Mouse (Mus musculus): ENCODE measurements around the gene Slc36a2. TPM values are rescaled to one million over a fixed set of nuclear protein-coding genes. Genes with fewer than 3 reads are reported as not detected.
A peak's percentile ranks its signal among the peaks of the same experiment; 100 is the strongest.

Slc36a2 gene
- polyA plus RNA-seq (2017; shearing (Covaris generic)), result under 1 TPM in 1 of 2 experiments, not detected in 1; 0.37 TPM

DNA sequence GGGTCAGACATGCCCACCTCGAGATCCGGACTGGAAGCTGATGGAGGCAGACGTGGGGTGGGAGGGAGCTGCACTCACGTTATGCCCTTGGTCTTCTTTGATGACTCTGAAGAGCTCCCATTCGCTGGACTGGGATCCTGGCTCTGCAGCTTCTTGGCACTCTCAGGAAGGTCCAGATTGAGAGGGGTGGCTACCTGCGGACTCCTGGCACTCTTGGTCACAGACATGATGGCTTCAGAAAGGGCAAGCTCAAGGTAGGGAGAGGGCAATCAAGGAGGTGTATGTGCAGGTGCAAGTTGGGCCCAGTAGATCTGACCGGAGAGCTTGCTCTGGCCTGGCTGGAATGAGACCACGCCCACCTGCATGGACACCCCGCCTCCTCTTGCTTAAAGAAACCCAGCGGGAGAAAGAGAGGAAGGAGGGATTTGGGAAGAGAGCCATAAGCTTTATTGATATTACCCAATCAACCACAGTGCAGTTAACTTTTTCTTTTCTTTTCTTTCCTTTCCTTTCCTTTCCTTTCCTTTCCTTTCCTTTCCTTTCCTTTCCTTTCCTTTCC is at the start of gene Slc36a2:
Gene Slc36a2 (minus strand): TSS at position 345 of the 559 bp plus-strand sequence.
- ATAC-seq, result no peak

DNA sequence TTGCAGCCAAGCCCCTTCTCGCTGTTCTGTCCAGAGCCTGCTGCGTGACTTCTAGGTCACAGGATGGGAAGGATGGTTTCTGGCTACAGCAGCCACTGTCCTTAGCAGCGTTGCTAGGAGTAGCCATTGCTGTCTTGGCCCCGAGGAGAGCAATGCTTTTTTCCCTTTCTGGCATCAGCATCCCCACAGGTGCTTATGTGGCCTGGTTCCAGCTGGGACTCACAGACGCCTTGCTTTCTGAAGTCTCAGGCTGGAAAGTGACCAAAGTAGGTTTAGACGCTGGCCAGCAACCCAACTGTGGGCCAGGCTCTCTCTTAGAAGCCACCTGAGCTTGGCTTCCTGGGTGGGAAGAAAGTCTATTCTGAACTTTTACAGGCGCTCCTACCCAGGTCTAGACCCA is 49.4 kb upstream of the Slc36a2 start:
- no peak for ATAC-seq

DNA sequence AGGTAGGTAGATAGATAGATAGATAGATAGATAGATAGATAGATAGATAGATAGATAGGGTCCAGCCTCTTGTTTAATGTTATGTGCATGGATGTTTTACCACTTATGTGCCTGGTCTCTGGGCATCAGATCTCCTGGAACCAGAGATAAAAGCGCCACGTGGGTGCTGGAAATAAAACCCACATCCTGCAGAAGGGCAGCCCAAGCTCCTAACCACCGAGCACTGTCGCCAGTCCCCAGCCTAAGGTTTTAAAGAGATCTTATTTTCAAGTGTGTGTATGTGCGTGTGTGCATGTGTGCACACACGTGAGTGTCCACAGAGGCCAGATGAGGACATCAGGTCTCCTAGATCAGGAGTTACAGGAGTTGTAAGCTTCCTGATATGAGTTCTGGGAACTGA is 46.2 kb upstream of the Slc36a2 start:
- peak; percentile 52 for ATAC-seq

DNA sequence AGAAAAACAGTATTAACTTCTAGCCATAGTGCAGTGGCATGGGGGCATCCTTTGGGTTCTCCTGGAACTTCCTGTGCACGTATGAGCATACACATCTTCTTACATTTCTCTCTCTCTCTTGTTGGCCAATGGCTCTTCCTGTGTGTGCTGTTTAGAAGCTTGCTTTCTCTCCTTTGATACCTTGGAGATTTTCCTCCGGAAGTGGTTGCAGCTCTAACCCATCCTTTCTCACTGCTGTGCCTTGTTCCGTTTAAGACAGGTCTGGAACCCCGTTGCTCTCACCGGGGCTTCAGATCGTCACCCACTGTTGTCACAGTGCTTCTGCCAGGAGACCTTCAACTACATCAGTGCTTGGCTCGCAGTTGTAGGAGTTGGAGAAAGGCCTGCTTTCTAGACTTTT is 36.4 kb upstream of the Slc36a2 start:
- ATAC-seq, result peak; percentile 63

DNA sequence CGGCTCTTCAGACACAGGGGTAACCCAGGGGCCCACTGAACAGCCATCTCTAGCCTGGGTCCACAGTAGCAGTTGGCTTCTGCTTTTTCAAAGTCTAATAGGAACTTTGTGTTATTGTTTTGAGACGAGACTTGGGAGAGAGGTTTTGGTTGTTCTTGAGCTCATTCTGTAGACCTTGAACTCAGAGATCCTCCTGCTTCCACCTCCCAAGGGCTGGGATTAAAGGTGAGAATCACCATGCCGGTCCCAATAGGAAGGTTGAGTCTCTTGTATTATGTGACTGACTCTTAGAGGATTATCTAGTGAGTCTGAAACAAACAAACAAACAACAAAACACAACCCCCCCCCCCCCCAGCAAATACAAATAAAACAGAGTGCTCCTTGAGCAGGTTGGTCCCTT is 33.6 kb upstream of the Slc36a2 start:
- ATAC-seq, result no peak

DNA sequence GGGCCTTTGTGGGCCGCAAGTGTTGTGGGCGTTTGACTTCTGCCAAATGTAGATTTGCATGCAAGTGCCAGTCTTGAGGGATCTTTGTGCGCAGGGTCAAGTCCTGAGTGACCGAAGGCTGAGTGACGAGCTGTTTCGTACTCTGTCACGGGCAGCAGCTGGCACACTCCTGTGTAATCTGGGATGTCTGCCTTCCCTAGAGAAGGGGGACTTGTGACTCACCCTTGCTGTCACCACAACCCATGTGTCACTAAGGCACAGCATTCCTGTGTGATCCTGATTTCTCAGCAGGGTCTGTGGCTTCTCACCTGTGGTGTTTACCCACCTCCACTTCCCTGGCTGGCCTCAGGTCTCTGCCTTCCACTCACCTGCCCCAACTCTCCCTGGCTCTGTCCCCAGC is 33.0 kb upstream of the Slc36a2 start:
- no peak for ATAC-seq

DNA sequence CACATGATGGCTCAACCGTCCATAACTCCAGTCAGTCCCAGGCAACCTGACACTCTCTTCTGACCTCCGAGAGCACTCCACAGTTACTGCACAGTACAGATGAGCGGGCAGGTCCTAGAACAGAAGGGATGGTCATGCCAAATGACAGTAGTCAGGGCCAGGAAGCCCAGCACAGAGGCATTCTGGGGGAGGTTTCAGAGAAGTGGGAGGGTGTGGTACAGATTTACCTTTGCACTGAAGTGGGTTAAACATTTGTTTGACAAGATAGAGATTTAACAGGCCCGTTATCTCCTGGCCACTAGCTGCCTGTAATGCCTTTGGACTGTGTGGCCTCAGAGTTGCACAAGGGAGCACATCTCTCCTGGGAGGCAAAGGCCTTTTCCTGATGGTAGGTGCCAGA is 32.5 kb upstream of the Slc36a2 start:
- ATAC-seq, result no peak

DNA sequence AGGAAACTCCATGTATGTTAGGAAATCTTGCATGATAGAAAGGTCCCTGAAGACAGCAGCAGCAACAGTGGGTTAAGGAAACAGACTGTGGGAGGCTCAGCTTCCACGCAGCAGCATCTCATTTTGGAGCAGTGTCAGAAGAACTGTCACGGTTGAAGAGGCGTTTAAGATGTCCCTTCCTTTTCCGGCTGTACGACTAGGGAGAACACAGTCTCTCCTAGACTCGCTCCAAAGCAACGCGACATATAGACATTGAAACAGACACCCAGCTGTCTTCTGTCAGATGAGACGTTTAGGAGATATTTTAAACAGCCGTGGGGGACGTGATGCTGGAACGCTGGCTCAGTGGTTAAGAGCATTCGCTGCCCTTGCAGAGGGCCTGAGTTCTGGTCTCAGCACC is 32.0 kb upstream of the Slc36a2 start:
- ATAC-seq, result no peak

DNA sequence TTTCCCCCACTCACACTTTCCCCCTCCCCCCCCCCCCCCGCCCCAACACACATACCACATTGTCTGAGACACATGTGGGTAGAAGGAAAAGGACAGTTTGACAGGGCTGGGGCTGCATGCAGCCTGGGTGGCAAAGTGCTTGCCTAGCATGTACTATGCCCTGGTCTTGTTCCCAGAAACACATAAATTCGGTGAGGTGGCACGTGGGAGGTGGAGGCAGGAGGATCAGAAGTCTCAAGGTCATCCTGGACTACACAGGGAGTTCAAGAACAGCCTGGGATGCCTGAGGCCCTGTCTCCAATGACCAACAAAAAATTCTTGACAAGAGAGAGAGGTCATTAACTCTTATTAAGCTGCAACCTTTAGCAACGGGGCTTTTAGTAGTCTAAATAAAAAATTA is 31.2 kb upstream of the Slc36a2 start:
- ATAC-seq, result no peak

DNA sequence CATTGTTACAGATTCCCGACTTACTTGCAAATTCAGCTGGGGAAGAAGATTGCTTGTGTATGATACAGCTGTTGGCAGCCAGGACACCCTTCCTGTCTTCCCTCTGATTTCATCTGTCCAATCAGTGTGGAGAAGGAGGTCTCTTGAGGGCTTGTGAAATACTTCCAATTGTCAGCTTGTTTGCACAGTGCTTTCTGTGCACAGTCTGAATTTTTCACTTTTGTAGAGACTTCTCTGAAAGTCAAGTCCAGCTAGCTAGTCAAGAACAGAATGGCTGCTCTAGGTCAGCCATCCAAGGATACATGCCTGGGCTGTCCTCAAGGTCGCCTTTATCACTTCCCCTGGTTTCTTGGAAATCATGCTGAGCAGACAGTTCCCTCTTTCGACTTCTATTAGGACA is 30.1 kb upstream of the Slc36a2 start:
- ATAC-seq, result no peak

DNA sequence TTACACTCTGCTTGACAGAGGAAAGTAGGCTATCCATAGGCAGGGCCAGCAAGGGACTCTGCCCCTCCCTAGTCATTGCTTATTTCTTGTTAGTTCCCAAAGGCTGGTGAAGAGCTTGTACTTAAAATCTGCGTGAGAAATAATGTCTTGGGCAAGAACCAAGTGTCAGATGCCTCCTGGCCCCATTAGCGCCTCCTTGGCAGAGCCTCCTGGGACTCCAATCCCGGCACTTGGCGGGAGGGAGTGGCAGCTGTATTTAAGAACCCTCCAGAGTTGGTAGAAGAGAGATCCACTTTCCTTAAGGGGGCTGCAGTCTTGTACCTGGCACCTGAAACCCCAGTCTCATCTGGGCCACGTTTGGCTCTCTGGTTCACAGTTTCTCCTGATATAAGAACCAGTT is 29.3 kb upstream of the Slc36a2 start:
- ATAC-seq, result no peak

DNA sequence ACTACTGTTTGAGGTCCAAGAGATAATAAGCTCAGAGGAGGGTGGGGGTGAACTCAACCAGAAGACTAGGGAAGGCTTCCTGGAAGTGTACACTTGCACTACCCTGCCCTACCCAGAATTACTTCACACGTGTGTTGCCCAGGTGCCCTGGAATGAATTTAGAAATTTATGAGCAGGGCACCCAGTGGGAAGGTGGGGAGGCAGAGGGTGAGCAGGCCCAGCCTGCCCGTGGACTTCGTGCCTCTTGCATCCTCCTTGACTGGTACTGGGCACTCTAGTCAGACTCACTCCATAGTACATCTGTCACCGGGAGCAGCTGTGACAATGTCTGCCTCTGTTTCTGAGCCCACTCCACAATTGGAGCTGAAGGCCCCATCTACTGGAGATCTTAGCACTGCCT is 28.6 kb upstream of the Slc36a2 start:
- ATAC-seq, result no peak

DNA sequence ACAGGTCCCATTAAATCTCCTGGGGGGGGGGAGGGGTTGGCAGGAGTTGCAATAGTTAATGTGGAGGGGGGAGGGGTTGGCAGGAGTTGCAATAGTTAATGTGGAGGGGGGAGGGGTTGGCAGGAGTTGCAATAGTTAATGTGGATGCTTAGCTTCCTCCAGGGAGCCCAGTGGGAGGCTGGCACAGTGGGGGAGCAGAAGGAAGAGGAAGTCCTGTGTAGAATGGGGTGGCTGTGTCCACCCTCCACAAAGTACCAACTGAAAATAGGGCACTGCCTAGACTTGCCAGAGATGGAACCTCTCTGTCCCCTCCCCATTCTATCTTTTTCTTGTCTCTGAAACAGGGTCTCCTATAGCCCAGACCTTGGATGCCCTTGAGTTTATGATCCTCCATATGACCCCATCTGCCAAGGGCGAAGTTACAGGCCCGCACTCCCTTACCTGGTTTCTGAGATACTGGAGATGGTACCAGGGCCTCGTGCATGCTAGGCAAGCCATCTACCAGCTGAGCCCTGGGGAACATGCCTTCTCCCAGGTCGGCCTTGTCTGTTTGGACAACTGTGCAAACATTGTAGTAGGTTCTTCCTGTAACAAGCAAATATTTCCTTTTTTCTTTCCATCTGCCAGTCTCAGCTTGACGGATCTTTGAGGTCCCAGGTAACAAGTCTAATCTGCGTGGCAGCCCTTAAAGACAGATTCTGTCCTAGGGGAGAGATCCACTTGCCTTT is 24.9 kb upstream of the Slc36a2 start:
- ATAC-seq, result no peak

DNA sequence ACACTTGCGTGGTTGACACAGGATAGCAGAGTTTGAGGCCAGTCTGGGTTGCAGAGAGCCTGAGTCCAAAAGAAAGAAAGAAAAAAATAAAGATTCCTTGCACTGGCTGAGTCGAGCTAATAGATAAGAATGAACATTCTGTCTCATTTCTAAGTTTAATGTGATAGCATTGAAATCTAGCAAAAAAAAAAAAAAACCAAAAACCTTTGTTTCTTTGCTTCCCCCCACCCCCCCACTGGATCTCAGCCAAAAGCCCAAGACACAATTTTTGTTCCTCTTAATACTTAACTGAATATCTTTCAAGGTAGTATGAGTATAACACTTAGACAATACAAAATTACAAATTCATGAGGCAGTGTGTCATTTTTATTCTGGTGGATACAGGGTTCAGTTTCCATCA is 24.2 kb upstream of the Slc36a2 start:
- no peak for ATAC-seq

DNA sequence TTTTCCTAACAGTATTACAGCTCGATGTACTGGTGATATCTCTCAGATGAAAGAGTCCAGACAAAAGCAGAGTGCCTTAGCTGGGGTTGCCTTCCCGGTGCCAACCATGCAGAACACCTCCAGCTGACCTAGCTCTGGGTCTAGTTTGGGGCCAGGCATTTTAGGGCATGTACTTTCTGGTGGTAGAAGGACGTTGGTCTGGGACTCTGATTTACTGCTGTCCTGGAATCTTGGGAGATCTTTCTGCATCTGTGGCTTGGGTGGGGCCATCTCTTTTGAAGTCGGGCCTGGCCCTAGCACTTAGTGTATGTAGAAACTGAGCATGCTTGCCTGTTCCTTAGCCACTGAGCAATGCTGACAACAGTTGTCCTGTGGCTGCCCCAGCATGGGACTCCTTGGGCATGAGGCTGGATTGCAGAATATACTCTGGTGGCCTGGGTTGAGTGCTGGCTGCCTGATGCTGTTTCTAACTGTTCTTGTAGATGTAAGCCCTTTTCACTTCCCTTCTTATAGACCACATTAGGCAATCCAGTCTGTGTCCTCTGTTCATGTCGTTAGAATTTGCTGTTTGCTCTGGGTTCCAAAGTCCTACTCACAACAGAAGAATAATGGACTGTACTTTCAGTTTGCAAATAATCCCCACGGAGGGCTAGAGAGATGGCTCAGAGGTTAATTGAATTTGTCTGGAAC is 23.3 kb upstream of the Slc36a2 start:
- no peak for ATAC-seq

DNA sequence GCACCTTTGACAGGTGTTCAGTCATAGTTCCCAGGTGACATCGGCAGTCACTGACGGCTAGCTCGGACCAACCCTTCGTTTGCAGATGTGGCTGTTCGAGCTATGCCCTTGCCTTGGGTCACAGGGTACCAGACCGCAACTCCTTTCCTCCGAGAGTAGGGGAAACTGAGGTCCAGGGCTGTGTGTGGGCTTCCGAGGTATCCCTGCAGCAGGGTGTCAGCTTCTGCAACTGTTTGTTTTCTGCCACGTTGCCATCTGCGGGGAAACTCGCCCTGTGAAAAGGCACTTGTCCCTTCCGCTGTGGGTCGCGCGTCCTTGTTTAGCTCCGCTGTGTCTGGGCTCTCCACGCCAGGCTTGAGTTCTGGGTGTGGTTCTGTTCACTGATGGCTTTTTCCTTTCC is 19.7 kb upstream of the Slc36a2 start:
- peak; percentile 52 for ATAC-seq

DNA sequence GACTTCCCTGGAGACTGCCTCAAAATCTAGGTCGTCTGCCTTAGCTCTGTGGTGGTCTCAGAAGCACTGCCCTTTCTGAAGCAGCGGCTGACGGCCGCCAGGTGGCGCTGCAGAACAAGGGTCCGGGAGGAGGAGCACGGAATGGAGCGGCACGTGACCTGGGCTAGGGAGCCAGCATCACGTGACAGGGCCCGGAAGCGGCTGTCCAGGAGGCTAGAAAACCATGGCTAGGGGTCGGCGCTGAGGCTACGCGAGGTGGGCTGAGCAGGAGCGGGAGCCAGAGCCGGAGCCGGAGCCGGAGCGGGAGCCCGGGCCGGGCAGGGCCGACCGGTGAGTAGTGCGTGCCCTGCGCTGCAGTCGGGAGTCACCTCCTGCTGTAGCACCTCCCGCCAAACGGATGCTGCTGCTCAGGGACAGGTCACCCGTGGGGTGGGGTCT is 19.3 kb upstream of the Slc36a2 start, which contains the start of gene Slc36a1:
Gene Slc36a1 (plus strand): TSS at position 192 of the 438 bp plus-strand sequence.
- ATAC-seq, result peak; percentile 83

DNA sequence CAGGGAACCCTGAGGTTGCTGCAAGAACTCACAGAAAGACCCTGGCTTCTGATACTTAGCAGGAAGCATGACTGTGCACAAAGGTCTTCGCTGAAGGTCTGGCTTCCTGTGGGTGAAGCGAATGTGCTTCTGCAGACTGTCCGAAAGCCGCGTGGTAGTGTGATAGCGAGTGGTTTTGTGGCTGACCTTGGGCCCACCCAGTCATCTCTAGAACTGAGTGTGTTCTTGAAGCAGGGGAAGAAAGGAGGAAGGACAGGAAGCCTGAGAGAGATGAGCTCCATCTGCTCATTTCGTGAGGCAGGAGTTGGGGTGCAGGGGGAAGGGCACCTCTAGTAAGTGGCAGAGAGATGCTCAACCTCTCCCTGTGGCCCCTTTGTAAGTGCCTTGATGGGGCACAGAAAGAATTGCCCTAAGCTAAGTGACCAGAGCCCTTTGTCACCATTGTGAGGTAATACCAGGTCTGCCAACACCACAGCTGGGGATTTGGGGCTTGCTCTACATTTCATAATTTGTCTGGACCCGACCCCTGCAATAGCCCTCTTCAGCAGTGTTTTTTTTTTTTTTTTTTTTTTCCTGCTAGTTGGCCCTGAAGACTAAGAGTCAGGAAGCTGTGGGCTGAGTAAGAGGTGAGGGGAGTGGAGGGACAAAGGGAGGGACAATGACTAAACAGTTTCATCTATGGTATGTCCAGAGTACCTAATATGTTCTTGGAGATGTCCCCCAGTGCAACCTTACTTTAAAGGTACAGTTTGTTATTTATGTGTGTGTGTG is 13.0 kb upstream of the Slc36a2 start:
- ATAC-seq, result peak; percentile 33

DNA sequence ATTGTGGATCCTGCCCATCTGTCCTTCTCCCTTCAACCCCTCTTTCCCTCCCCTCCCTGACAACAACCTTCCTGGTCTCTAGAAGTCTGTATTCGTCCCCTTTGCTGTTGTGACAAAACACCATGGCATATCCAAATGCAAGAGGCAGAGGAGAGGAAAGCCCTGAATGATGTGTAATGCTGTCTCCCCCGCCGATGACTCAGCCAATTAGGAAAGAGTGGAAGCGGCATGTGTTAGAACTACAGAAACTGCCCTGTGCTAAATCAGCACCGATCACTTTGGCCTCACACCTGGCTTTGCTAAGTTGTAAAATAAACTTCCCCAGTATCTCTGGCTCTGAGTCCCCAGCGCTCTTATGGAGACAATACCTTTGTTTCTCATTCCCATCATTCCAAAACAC is 12.2 kb upstream of the Slc36a2 start:
- no peak for ATAC-seq

DNA sequence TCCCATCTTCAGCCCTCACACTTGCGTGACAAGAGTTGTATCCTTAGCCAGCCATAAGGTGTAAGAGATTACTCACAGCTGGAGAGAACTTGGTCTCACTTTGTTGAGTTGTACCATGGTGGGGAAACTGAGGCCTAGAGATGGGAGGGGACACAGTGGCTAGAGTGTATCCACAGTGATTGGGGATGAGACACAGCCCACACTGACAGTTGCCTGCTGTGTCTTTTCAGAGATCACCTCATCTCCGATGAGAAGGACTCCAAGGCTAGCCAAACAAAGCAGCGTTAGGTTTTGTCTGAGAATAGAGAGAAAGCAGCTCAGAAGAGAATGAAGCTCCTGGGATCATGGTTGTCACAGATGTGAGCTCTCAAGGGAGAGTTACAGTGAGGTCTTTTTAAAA is 5.3 kb upstream of the Slc36a2 start:
- ATAC-seq, result no peak

DNA sequence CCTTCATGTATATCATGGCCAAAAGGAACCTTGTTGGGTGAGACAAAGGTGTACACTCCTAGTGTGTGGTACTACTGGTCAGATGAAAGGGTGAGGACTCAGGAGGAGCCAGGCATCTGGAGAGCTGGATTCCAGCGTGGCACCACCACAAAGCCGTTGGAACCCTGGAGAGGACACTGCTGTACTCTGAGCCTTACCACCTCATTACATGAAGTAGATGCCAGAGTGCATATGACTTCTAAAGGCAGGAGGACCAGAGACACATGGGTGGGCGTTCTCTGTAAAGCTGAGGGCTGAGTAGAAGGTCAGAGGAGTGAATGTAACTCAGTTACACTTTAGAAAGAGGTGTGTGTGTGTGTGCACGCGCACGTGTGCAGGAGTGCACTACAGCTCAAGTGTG is 2.9 kb upstream of the Slc36a2 start:
- ATAC-seq, result no peak

DNA sequence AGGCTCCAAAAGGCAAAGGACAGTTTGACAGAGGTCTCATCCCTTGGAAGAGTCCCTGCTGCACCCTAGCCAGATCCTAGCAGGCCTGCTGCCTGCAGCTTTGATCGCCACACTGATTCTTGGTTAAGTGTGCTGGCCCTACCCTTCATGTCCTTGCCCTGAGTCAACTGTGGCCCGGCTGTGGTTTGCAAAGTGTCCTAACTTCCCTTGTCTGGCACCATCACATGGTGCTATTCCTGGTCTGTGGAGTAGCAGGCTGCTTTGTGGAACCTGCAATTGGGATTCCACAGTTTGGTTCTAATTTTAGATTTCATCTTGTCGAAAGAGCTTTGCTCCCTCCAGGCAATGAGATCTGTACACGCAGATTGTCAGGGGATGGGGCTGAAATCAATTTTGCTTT is 2.4 kb upstream of the Slc36a2 start:
- no peak for ATAC-seq

DNA sequence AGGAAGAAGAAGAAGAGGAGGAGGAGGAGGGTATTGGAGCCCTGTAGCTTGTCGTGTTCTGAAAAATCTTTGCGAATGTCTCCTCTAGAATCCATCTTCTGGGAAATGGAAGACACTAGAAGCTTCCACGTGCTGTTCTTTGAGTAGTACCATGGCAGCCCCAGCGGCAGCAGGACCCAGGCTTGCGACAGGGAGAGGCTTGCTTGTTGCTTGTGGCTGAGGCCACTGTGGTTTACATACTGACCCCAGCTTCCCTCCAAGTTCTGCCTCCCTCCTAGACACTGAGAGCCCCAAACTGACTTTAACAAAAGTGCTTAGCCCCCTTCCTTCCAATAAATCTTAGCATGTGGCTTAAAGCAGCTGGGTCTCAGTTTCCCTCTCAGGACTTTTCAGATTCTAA is 631 bp downstream of the Slc36a2 start:
- no peak for ATAC-seq

Data from activated CD4-positive, CD25-positive, alpha-beta regulatory T cell, adult 4 months (primary cell).